Mouse (Mus musculus) 3T3-L1 (cell line): ENCODE data around the gene Senp3.

Experiments used
- DNase-seq: peaks from one replicate; pipeline ENCODE4 v3.0.0-alpha.2; 2015; ENCODE audit warnings: low read depth, low spot score

Senp3 gene

DNA sequence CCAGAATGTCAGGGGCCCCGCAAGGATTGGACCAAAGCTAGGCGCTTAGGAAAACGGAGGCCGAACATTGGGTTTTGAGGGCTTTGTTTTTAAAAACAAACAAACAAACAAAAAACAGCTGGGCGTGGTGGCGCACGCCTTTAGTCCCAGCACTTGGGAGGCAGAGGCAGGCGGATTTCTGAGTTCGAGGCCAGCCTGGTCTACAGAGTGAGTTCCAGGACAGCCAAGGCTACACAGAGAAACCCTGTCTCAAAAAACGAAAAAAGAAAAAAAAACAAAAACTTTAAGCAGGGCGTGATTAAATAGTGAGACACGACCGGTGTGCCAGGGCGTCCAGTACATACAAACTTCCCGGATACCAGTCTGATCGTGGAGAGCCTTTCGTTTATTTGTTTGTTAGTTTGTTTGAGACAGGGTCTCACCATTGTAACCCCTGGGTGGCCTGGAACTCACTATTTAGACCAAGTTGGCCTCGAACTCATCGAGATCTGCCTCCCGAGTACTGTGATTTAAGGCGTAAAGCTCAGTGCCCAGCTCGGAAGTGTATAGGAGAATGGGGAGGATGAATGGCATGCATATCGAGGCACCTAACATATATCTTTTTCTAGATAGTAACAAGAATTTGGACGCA is 440 bp upstream of the Senp3 start:
- DNase-seq: no peak

- DNase-seq: no peak
These were observed 1.6 kb downstream of the Senp3 start for GRCm38 (mm10) chr11:69680136-69680855.

GRCm38 (mm10) chr11:69679144-69679543 is 2.7 kb downstream of the Senp3 start:
- no peak for DNase-seq

GRCm38 (mm10) chr11:69672211-69672706 is 9.6 kb downstream of the Senp3 start, which contains the start of gene Eif4a1:
Gene Eif4a1, minus strand, starts transcription at chr11:69672423.
- peak; percentile 100 for DNase-seq

GRCm38 (mm10) chr11:69671726-69672124 is 10.2 kb downstream of the Senp3 start:
- DNase-seq: no peak

GRCm38 (mm10) chr11:69670786-69671725 is 10.8 kb downstream of the Senp3 start:
- peak; percentile 95 for DNase-seq

DNA sequence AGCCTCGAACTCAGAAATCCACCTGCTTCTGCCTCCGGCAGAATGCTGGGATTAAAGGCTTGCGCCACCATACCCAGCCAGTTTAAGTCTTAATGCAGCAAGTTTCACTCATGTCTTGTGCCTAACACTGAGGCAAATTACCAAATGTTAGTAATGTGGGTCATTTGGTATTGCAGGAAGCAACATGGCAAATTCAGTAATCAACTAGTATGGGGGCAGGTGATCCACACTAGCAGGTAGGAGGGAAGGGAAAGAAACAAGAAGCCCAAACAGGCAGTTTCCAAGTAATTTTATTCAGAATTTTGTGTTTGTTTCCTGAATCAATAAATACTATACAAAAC is 15.2 kb downstream of the Senp3 start:
- no peak for DNase-seq

- peak; percentile 88 for DNase-seq
These were observed 15.8 kb downstream of the Senp3 start, which contains the start of gene Cd68 for GRCm38 (mm10) chr11:69665961-69666664. Gene Cd68, minus strand, starts transcription at chr11:69666153.

GRCm38 (mm10) chr11:69665457-69665960 is 16.4 kb downstream of the Senp3 start:
- no peak for DNase-seq

- no peak for DNase-seq
These were observed 17.0 kb downstream of the Senp3 start for GRCm38 (mm10) chr11:69664841-69665240.

DNA sequence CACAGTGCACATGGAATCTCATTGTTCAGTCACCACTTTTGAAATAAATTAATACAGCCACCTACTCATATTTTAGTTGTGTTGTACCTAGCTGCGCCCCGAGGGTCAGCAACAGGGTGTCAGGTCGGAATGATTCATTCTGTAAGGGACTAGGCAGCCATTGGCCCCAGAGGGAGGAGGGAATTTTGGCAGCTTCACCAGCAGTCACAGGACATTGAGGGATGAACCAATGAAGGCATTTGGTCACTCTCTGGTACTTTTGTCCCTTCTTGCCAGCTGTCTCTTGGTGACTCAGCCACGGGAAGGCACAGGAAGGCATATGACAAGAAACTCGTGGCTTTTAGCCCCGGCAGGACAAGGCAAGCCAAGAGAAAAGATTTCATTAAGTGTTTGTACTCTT is 18.1 kb downstream of the Senp3 start:
- DNase-seq: peak; percentile 57

DNA sequence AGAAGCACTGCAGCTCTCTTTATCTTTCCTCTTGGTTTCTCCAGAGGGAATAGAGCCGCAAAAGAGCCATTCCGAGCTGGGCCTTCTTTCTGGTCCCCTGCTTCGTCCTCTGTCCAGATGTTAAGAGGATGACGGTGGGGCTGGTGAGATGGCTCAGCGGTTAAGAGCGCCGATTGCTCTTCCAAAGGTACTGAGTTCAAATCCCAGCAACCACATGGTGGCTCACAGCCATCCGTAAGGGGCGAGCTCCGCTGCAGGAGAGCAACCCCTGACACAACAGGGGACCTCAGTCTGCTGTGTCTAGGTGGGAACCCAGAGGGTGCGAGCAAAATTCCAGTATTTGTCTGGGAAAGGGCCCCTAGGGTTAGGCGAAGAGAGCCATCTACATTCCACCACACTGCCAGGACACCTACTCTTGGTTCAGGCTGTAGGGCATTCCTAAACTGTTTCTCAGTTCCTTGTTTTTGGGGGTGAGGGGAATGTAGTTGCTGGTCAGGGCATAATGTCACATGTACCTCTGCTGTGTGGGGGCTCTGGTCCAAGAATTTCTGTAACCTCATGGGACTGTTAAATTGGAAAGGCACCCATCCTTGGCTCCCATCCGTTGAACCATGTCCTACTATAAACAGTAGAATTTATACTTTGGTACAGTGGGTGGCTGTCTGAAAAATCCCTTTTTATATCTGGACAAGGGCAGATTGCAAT is 18.8 kb downstream of the Senp3 start:
- DNase-seq: no peak

- DNase-seq: peak; percentile 95
These were observed 19.5 kb downstream of the Senp3 start, which contains the start of gene Mpdu1 for GRCm38 (mm10) chr11:69662213-69662966. Gene Mpdu1, minus strand, starts transcription at chr11:69662642.

DNA sequence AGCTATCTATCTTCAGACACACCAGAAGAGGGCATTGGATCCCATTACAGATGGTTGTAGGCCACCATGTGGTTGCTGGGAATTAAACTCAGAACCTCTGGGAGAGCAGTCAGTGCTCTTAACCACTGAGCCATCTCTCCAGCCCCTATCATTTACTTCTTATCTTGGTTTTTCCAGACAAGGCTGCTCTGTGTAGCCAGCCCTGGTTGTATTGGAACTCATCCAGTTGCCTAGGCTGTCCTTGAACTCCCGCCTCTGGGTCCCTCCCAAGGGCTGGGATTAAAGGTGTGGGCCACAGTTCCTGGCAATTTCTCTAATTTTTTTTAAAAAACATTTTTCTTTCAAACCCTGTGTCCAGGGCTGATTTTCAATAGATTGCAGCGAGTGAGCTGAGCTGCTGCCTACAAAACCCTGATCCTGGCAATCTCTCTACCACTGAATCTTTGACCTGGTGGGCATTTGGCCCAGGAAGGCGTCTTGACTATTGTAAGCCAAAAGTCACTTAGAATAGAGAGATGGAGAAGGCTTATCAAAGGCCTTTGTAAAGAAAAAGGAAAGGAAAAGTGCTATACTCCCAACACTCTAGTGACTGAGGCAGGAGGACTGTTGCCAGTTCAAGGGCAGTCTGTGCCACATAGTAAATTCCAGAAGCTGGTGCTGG is 20.5 kb downstream of the Senp3 start:
- DNase-seq: peak; percentile 60

GRCm38 (mm10) chr11:69657462-69657881 is 24.4 kb downstream of the Senp3 start:
- no peak for DNase-seq

- DNase-seq: peak; percentile 73
These were observed 25.0 kb downstream of the Senp3 start for GRCm38 (mm10) chr11:69656617-69657461.

GRCm38 (mm10) chr11:69656065-69656455 is 25.8 kb downstream of the Senp3 start:
- no peak for DNase-seq
